In genomic region chr14:75330621-75331020, GRCm38 (mm10) we compare ENCODE assay signal across 9 mouse cellular contexts. TPM values are rescaled to one million over a fixed set of nuclear protein-coding genes. Genes with fewer than 3 reads are reported as not detected.
A peak's percentile ranks its signal among the peaks of the same experiment; 100 is the strongest.
DNase-seq lines count a peak whose midpoint lies in the region; ATAC-seq and TF ChIP-seq lines count a peak whose summit lies in the region.
"Had no signal": no experiment of that assay in that cellular context is flagged by ENCODE, and none has a peak within 500 bp of the region (broad histone marks: within the 10 kb centered on the region; RNA-seq: fewer than 3 reads in every experiment).

No protein-coding gene starts in this region.

- no peaks in the 10 kb centered on the region for H3K9me3 ChIP-seq in hindbrain, postnatal 0 days (ENCODE audit: low read length)
- H3K9me3 ChIP-seq in hindbrain, embryonic 14.5 days (ENCODE audit: control insufficient read depth, low read length): no peaks in the 10 kb centered on the region
- H3K9me3 ChIP-seq in forebrain, embryonic 13.5 days (replicated peaks): no peaks in the 10 kb centered on the region
- H3K9me3 ChIP-seq: neural tube, embryonic 13.5 days had no signal

- H3K27me3 ChIP-seq in hindbrain, postnatal 0 days (ENCODE audit: insufficient read depth, low read length): no peaks in the 10 kb centered on the region
- no peaks in the 10 kb centered on the region for H3K27me3 ChIP-seq in hindbrain, embryonic 14.5 days (ENCODE audit: control insufficient read depth, insufficient read depth, low read length)
- H3K27me3 ChIP-seq in spleen, adult 2 months (ENCODE audit: control insufficient read depth, insufficient read depth, low read length): no peaks in the 10 kb centered on the region
- no peaks in the 10 kb centered on the region for H3K27me3 ChIP-seq in forebrain, embryonic 13.5 days
- H3K27me3 ChIP-seq: neural tube, embryonic 13.5 days had no signal

- DNase-seq in hindbrain, postnatal 0 days (ENCODE audit: low spot score): peak; percentile 9
- no peak for DNase-seq in hindbrain, embryonic 14.5 days (ENCODE audit: low spot score)
- no peak for DNase-seq in spleen, adult 2 months (ENCODE audit: low read depth in 1 of 2, low spot score in 2 of 2)
- DNase-seq in spleen, postnatal 36 days (ENCODE audit: low spot score in 2 of 2): no peak
- peak; percentile 29 for DNase-seq in thymus, postnatal 0 days (ENCODE audit: low spot score)
- DNase-seq in adrenal gland, postnatal 25 days: no peak

- no peak overlapping the region for H3K9ac ChIP-seq in hindbrain, postnatal 0 days (replicated peaks; ENCODE audit: low read length)
- no peak overlapping the region for H3K9ac ChIP-seq in hindbrain, embryonic 14.5 days
- H3K9ac ChIP-seq in forebrain, embryonic 13.5 days: no peak overlapping the region
- H3K9ac ChIP-seq: neural tube, embryonic 13.5 days had no signal

- peak; percentile 77 for TF ChIP-seq CTCF in hindbrain, postnatal 0 days (IDR thresholded peaks at IDR 0.05; ENCODE audit: low read depth)
- peak; percentile 24; the same call in 1 of the 2 replicates for TF ChIP-seq CTCF in spleen, adult 2 months (IDR thresholded peaks at IDR 0.05; ENCODE audit: extremely low read depth, insufficient read depth, insufficient read length, insufficient replicate concordance)

- H3K4me1 ChIP-seq in hindbrain, postnatal 0 days (ENCODE audit: insufficient read depth, low read length): no peaks in the 10 kb centered on the region
- no peaks in the 10 kb centered on the region for H3K4me1 ChIP-seq in hindbrain, embryonic 14.5 days (replicated peaks; ENCODE audit: control insufficient read depth, insufficient read depth, low read length)
- no peaks in the 10 kb centered on the region for H3K4me1 ChIP-seq in spleen, adult 2 months (ENCODE audit: control insufficient read depth, insufficient read depth, insufficient read length)
- peaks cover 3% of the 10 kb centered on the region; the same call in 1 of the 2 replicates for H3K4me1 ChIP-seq in forebrain, embryonic 13.5 days
- H3K4me1 ChIP-seq: neural tube, embryonic 13.5 days had no signal

- H3K4me2 ChIP-seq in hindbrain, postnatal 0 days (ENCODE audit: low read depth, low read length): no peak overlapping the region
- no peak overlapping the region for H3K4me2 ChIP-seq in hindbrain, embryonic 14.5 days (replicated peaks)
- no peak overlapping the region for H3K4me2 ChIP-seq in forebrain, embryonic 13.5 days
- H3K4me2 ChIP-seq: neural tube, embryonic 13.5 days had no signal

- H3K27ac ChIP-seq in hindbrain, postnatal 0 days: no peak overlapping the region
- H3K27ac ChIP-seq in hindbrain, embryonic 14.5 days: no peak overlapping the region
- no peak overlapping the region for H3K27ac ChIP-seq in spleen, adult 2 months (ENCODE audit: insufficient read depth, low read length)
- no peak overlapping the region for H3K27ac ChIP-seq in forebrain, embryonic 13.5 days
- H3K27ac ChIP-seq: neural tube, embryonic 13.5 days had no signal

- WGBS in hindbrain, postnatal 0 days: 83% methylated on average over 6 of the region's 6 CpGs
- 83% methylated on average over 6 of the region's 6 CpGs for WGBS in hindbrain, embryonic 14.5 days
- WGBS in spleen, adult 2 months: 93% methylated on average over 6 of the region's 6 CpGs
- WGBS in forebrain, embryonic 13.5 days: 82% methylated on average over 6 of the region's 6 CpGs

- peaks cover 31% of the 10 kb centered on the region for H3K36me3 ChIP-seq in hindbrain, postnatal 0 days (ENCODE audit: insufficient read depth, low read length)
- H3K36me3 ChIP-seq in hindbrain, embryonic 14.5 days (replicated peaks; ENCODE audit: control insufficient read depth, insufficient read depth): peaks cover 68% of the 10 kb centered on the region
- peaks cover 37% of the 10 kb centered on the region for H3K36me3 ChIP-seq in spleen, adult 2 months (ENCODE audit: control insufficient read depth, insufficient read depth, low read length)
- peaks cover 60% of the 10 kb centered on the region for H3K36me3 ChIP-seq in forebrain, embryonic 13.5 days (ENCODE audit: poor library complexity, severe bottlenecking)

- ATAC-seq in hindbrain, postnatal 0 days: no peak
- no peak for ATAC-seq in hindbrain, embryonic 14.5 days (ENCODE audit: low FRiP score)
- 0 out of 2 replicates have a peak, but pooled peaks have one; percentile 24 for ATAC-seq in forebrain, embryonic 13.5 days
- ATAC-seq in activated CD4-positive, CD25-positive, alpha-beta regulatory T cell, adult 4 months: no peak

- H3K4me3 ChIP-seq in hindbrain, postnatal 0 days (ENCODE audit: low read length): no peak overlapping the region
- no peak overlapping the region for H3K4me3 ChIP-seq in hindbrain, embryonic 14.5 days (replicated peaks; ENCODE audit: low read length)
- no peak overlapping the region for H3K4me3 ChIP-seq in spleen, adult 2 months (ENCODE audit: extremely low read depth, insufficient read depth, insufficient read length)
- H3K4me3 ChIP-seq in forebrain, embryonic 13.5 days: no peak overlapping the region
- H3K4me3 ChIP-seq: neural tube, embryonic 13.5 days had no signal

- TF ChIP-seq POLR2A in spleen, adult 2 months (IDR thresholded peaks at IDR 0.05; ENCODE audit: low read depth, low read length): no peak

RNA-seq across cellular contexts. Expression of gene Zc3h13, which starts 46.4 kb away (rescaled TPM):
- total RNA-seq in hindbrain, postnatal 0 days (2014; rRNA removed): 13.5 and 25.6 TPM in 2 replicates
- 43.1 and 45.1 TPM in 2 replicates for polyA plus RNA-seq in hindbrain, postnatal 0 days (2015; fragmentation: Nextera tagmentation; extraction: Ambion mirVana)
- 34.5 and 34.6 TPM in 2 replicates for polyA plus RNA-seq in hindbrain, embryonic 14.5 days (2014; fragmentation: Nextera tagmentation; extraction: Ambion mirVana)
- 6.8 and 8.7 TPM in 2 replicates for polyA plus RNA-seq in spleen, adult 2 months (2012; rRNA removed)
- polyA plus RNA-seq in forebrain, embryonic 13.5 days (2015; fragmentation: Nextera tagmentation; extraction: Ambion mirVana): 51.5 and 52.0 TPM in 2 replicates
- polyA plus RNA-seq in thymus, postnatal 0 days (2015; fragmentation: Nextera tagmentation; extraction: Ambion mirVana): 23.9 and 31.3 TPM in 2 replicates
- polyA plus RNA-seq in activated CD4-positive, CD25-positive, alpha-beta regulatory T cell, adult 4 months (2017; shearing (Covaris generic)): 10 to 100 TPM; 15.0 to 19.2 TPM
- total RNA-seq in adrenal gland, postnatal 25 days (2021): 24.9 and 36.6 TPM in 2 replicates

Comparison
In these comparisons a context has a peak if more than half of its experiments do, and no peak if none do; other contexts are left out.
1. DNase-seq: peak in hindbrain, postnatal 0 days (single experiment) and thymus, postnatal 0 days (single experiment); none in hindbrain, embryonic 14.5 days (single experiment), spleen, adult 2 months (0 of 2), spleen, postnatal 36 days (0 of 2) and adrenal gland, postnatal 25 days (single experiment).